Mouse (Mus musculus) adipocyte (in vitro differentiated cells): ENCODE data around the gene Gm973.
A peak's percentile ranks its signal among the peaks of the same experiment; 100 is the strongest.

Experiments used
- DNase-seq: peaks from one replicate; pipeline ENCODE4 v3.0.0-alpha.2; 2016; ENCODE audit warnings: low spot score

Gene Gm973

DNA sequence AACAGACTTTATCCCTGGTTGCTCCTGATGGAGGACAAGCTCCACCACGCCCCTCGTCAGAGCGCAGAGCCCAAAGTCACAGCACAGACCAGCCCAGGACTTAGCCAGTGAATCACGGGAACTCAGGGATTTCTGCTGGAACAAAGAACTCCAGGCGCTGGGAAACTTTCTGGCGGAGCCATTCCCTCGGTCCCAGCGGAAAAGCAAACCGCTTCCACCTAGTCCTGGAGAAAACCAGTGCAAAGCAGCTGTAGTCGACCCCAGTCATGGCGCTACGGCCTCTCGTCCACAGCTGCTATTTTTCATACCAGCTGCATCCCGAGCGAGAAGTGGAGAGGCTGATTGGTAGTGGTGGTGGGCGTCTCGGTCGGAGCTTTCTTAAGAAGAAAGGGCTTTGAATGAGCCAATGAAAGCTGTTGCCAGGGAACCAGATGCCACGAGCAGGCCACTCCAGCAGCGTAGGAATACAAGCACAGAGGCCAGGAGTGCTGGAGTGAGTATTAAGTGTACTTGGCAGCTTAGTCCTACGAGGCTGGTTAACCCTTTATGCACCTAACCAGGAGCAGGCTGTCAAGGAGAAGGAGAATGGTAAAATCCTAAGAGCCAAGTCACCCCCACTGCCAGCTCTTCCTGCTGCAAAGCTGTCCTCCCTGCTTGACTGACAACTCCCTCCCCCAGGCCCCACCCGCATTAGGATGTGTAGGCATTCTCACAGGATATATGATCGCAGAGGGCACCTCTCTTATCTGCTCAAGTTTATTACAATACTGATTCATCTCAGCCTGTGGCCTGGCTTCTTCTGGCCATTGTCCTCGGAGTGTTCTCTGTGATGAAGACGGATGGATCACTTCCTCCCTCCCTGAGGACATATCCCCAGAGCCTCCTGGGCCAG lies at the start of gene Gm973:
TSS of gene Gm973 (plus strand) at position 239 of the 892 bp plus-strand sequence.
- DNase-seq: no peak

DNA sequence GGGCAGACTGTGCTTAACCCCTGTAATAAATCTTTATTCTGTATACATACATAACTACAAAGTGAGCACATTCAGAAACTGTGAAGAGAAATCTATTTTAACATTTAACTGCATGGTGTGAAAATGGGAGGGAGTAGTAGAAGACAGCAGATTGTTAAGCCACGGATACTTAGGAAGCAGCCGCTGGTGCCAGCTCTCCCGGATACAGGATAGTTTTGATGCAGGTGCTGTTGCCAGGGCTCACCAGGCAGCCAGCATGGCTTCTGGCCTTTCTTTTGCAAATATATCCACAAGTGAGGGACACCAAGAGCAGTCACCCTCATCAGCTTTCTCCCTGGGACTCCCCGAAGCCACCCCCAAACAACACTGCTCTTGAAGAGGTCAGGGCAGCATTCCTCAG lies 46.9 kb upstream of the Gm973 start:
- DNase-seq: no peak

DNA sequence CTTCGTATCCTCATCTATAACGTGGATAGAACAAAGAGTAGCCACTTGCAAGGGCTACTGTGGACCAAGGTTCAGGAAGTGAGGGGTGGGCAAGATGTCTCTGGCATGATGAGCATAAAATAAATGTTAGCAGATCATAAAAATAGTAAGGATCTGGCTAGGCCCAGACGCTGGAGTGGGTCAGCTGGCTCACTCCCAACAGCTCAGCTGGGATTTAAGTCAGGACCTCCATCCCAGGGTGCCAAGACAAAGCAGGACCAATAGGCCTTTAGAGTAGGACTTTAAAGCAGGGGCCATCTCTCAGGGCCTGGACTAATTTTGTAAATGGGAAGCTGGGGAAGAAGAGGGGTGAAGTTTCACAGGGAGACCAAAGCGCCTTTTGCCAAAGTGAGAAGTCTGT lies 45.3 kb upstream of the Gm973 start:
- no peak for DNase-seq

DNA sequence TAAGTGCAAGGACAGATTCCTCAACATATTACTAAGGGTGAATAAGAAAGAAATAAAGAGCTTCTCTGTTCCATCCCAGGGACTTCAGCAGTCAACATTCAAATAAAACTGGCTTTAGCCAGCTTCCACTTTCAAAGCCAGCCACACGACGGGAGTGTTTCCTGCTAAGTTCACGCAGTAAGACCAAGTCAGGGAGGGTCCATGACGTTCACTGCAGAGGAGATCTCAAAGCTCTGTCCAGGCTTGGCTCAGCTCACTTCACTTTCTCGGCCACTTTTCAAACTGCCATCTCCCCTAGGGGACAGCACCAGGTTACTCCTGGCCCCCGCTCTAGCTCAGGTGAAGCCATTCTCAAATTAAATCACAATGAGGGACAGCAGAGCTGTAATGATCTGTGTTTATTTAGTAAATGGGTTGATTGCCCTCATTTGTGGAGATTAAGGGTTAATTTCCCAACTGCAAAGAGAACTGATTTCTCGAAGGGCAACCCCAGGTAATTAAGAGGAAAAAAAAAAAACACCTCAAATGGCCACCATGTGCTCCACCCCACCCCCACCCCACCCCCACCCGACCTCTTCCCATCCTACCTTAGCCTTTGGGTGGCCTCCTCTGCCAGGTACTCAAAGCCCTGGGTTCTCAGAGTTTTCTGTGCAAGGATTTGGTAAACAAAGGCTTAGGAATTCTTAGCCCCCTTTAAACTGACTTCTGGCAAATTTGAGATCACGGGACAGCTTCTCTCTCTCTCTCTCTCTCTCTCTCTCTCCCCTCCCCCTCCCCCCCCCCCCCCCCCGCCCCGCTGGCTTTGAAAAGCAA lies 43.5 kb upstream of the Gm973 start:
- no peak for DNase-seq

DNA sequence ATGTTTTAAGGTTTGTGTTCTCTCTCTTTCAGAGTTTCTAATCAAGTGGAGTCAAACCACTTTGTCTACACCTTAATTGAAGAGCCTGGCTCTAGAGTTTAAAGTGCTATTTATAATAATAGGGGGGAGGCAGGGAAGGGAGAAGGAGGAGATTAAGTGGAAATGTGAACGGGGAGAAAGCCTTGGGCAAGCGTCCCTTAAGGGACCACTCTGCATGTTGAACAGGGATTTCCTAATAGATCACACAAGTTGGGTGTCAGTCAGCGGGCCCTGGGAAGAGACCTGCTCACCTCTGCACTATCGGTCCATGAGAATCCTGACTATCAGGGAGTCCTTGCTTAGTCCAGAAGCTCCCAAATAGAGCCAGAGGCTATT lies 42.9 kb upstream of the Gm973 start:
- no peak for DNase-seq

DNA sequence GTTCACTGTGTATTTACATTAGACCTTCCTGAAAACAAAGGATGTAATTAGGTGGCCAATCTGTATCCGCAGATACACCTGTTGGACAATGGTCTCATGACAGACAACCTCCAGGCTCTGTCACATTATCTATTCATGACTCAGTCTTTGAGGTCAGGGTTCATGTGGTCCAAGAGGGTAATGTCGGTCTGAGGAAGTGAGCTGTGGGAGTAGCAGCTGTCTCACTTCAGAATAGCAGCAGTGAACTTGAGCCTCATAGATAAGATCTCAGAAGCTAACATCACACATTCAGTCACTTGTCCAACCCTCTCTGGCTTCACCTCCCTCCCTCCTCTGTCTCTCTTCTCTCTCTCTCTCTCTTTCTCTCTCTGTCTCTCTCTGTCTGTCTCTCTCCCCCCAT lies 40.4 kb upstream of the Gm973 start:
- DNase-seq: no peak

DNA sequence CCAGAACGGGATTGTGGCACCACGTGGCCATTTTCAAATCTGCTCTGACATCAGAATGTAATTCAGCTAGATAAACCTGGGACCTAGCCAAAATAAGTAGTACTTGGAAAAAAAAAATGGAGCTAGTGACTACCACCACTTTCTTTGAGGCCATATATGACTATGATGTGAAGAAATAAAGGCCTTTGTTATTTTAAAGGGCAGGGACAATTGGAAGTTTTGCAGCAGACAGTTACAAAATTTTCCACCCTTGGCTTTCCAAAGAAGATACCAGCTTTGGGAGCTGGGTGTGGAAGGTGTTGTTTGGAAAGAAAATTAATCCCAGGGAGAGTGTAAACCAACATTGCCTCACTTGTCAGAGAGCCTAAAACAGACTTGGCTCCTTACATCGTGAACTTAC lies 37.2 kb upstream of the Gm973 start:
- DNase-seq: peak; percentile 28

DNA sequence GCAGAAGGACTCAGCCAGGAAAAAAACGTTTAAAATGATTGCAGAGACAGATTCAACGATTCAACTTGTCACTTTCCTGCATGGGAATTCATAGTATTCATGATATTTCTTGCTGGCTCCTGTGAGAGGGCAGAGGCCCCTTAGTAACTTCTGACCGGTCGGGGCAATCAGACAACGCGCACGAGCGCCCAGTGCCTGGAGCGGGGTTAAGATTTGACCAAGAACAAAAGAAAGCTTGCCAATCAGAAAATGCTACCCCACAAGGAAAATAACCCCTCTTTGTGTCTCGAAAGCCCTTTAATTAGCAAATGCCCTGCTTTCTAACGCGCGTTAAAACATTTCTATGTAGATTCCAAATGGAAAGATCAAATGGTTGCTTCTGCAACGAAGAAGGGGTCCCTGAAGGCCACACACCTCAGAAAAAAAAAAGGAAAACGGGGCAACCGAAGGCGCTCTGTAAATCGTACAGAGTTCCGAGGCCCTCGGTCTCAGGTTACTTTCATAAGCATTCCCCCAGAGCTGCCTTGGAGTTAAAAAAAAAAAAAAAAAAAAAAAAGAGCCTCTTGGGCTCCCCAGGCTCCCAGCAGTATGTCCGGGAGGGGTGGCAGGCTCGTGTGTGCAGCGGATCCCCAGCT lies 35.1 kb upstream of the Gm973 start:
- peak; percentile 25 for DNase-seq

DNA sequence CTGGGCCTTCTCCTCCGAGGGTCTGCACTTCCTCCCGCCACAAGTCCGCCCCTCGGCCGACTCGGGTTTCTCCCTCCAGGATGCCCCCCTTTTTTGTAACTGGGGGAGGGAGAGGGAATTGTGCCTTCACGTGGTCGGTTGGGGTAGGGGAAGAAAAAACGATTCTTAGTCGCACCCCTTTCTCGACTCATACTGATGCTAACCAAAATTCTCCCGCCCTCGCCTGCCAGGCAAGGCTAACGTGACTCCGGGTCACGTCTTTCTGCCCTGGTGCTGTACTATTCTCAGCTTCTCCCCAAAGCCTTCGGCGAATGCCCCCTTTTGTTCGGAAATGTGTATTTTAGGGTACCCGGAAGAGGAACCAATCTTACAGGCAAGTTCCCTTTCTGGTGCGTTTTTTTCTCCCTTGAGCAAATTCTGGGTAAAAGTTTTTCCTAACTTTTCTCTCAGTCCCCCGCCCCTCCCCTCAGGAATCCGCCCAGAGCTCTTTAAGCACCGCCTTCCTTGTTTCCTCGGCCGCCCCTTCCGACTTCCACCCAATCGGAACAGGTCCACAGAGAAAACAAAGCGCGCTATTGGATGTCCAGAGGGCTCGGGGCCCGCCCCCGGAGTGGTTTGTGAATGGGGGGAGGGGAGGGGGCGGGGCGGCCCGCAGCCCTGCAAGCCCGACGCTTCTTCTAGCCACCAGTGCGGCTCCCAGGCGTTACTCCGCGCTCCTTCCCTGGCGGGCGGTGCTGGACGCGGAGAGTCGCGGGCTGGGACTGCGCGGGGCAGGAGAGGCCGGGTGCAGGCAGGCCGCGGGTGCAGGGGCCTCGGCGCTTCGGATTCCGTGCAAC lies 34.4 kb upstream of the Gm973 start:
- DNase-seq: peak; percentile 99

DNA sequence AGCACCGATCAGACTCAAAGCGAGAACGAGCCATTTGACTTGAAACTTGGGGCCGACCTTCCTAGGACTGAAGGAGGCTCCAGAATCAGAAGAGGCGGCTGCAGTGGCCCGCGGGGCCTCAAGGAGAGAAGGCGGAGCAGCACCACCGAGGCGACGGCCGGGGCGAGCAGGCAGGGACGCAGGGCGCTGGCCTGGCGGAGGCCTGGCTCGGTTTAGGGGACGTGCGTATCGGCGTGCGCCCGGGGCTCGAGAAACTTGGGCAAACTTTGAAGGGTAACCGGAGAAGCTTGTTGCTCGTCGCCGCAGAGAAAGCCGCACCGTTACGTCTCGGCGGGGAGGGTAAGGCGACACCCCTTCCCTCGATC lies 33.8 kb upstream of the Gm973 start, which contains the start of gene Fzd7:
TSS of gene Fzd7 (plus strand) at position 94 of the 365 bp plus-strand sequence.
- no peak for DNase-seq

DNA sequence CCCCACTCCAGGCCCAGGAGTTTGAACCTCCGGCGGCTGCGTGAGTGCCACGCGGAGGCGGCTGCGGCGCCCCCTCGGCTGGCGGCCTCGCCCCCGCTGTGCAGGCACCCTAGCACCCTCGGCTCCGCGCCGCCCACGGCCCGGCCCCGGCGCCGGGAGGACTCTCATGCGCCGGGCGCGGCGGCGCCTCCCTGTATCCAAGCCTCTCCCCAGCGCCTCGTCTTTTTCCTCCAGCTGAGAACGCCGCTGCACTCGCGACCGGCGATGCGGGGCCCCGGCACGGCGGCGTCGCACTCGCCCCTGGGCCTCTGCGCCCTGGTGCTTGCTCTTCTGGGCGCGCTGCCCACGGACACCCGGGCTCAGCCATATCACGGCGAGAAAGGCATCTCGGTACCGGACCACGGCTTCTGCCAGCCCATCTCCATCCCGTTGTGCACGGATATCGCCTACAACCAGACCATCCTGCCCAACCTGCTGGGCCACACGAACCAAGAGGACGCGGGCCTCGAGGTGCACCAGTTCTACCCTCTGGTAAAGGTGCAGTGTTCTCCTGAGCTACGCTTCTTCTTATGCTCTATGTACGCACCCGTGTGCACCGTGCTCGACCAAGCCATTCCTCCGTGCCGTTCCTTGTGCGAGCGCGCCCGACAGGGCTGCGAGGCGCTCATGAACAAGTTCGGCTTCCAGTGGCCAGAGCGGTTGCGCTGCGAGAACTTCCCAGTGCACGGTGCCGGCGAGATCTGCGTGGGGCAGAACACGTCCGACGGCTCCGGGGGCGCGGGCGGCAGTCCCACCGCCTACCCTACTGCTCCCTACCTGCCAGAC lies 33.2 kb upstream of the Gm973 start:
- DNase-seq: peak; percentile 47

DNA sequence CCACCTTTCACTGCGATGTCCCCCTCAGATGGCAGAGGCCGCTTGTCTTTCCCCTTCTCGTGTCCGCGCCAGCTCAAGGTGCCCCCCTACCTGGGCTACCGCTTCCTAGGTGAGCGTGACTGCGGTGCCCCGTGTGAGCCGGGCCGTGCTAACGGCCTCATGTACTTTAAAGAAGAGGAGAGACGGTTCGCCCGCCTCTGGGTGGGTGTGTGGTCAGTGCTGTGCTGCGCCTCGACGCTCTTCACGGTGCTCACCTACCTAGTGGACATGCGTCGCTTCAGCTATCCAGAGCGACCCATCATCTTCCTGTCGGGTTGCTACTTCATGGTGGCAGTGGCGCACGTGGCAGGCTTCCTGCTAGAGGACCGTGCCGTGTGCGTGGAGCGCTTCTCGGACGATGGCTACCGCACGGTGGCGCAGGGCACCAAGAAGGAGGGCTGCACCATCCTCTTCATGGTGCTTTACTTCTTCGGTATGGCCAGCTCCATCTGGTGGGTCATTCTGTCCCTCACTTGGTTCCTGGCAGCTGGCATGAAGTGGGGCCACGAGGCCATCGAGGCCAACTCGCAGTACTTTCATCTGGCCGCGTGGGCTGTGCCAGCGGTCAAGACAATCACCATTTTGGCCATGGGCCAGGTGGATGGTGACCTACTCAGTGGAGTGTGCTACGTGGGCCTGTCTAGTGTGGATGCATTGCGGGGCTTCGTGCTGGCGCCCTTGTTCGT lies 32.4 kb upstream of the Gm973 start:
- DNase-seq: no peak

DNA sequence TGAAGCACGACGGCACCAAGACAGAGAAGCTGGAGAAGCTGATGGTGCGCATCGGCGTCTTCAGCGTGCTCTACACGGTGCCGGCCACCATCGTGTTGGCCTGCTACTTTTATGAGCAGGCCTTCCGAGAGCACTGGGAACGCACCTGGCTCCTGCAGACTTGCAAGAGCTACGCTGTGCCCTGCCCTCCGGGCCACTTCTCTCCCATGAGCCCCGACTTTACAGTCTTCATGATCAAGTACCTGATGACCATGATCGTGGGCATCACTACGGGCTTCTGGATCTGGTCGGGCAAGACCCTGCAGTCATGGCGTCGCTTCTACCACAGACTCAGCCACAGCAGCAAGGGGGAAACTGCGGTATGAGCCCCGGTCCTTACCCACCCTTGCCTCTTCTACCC lies 31.8 kb upstream of the Gm973 start:
- DNase-seq: no peak

DNA sequence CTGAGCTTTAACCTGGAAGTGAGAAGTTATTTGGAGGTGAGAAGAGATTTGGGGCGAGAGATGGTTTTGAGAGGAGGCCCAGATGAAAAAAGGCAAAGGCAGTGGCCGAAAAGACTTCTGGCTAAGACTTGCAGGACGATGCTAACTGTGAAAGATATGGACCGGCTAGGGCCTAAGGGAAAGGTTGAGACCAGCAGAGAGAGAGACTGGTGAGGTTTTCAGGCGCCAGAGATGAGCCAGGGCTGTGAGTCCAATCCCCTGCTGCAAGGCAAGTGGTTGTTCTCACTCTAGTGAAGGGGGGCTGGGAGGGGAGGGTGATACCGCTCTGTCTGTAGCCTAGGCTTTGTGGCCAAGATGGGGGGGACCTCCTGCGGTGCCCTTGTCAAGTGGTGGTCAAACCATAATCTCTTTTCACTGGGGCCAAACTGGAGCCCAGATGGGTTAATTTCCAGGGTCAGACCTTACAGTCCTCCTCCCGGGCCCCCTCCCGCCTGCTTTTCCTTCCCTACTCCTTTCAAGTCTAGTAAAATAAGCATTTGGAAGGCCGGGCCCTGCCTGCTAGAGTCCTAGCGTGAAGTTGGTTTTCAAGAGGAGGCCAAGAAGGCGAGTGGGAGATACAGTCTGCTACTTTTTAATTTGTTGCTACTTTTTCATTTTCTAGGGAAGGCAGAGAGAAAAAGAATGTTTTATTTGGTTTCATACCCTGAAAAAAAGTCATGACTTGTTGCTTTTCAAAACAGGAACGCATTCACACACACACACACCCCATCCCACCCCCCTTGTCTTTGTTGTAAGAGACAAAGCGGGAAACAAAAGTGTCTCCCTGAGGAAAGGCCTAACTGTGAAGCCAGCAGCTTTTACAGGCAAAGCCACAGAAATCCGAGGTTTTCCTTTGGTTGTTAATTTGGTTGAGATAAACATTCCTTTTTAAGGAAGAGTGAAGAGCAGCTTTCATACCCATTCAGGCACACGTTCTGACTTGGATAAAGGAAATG lies 31.0 kb upstream of the Gm973 start:
- DNase-seq: no peak

DNA sequence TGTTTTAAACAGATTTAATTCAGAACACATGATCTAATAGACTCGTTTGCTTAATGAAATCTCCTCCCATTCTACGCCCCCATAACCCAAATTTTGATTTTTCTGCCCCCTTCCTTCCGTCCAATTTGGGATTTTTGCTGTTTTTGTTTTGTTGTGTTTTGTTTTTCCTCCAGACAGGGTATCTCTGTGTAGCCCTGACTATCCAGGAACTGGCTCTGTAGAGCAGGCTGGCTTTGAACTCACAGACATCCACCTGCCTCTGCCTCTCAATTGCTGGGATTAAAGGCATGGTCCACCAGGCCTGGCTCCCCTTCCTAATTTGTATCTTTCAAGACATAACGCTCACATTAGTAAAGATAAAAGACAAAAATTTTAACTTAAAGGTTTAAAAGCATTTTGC lies 30.3 kb upstream of the Gm973 start:
- DNase-seq: no peak

DNA sequence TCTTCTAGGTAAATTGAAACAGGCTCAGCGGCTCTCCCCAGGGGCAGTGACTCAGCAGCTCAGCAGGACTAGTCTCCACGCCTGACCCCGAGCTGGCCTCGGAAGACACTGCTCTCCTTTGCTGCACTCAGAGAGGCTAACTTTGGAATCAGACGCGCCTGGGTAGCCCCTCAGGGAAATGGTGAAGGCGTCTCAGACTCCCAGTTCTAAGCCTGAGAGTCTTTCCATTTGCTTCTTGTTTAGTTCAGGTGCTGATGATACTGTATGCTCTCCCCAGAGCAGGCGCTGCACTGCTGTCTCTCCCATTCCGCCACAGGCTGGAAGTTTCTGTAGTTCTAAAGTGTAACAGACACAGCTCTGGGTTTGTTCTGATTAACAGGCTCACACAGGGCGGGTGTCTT lies 28.4 kb upstream of the Gm973 start:
- DNase-seq: peak; percentile 58

DNA sequence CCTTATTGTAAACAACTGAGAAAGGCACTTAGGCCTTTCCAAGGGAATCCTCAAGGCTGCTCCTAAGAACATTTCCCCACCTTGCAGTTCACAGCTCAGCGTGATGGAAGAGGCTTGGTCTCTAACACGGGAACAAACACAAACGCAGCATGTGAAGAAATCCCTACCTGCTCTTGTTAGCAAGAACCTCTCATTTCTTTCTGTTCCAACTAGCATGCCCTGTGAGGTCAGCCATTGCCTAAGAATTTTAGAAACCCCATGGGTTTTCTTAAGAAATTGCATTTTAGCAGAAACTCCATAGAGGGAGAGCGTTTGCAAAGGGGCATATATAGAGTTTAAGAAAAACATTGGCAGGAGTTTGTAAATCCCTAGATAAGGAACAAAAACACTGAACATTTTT lies 27.6 kb upstream of the Gm973 start:
- no peak for DNase-seq

DNA sequence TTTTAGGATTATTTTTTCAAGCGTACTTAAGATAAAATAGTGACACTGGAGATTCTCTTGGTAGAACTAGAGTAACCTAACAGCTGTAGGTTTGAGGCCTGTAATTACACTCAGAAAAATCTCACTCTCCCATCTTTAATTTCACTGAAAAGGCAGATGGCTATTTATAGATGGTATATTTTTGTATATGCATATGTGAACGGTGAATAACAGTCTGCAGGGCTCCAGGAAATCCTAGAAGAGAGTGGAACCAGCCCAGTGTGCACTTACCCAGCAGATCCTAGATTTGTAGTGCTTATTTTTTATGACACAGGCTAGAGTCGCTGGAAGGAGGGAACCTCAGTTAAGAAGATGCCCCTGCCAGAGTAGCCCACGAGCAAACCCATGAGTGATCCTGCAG lies 27.1 kb upstream of the Gm973 start:
- no peak for DNase-seq

DNA sequence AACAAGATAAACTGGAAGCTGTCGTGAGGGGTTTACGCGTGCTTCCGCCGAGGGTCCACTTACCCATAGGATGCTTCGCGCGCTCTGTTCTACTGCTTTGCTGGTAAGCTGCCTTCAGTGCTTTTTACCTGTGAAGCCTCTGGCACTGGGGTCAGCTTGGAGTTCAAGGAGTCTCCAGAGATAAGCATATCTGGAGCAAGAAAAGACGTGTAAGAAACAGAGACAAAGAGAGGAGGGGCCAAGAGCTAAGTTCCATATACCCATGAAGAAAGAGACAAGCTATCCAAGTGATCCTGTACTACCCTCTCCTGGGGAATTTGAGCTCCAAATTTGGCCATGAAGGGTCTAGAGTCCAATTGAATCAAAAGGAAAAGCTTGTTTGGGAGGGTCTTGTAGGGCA lies 24.5 kb upstream of the Gm973 start:
- DNase-seq: no peak
